Mouse (Mus musculus): ENCODE data around the gene Tubg1. TPM values are rescaled to one million over a fixed set of nuclear protein-coding genes. Genes with fewer than 3 reads are reported as not detected.
A peak's percentile ranks its signal among the peaks of the same experiment; 100 is the strongest.

The Tubg1 gene
- 49.7 and 54.4 TPM in 2 replicates for polyA plus RNA-seq (2015; fragmentation: Nextera tagmentation; extraction: Ambion mirVana)

DNA sequence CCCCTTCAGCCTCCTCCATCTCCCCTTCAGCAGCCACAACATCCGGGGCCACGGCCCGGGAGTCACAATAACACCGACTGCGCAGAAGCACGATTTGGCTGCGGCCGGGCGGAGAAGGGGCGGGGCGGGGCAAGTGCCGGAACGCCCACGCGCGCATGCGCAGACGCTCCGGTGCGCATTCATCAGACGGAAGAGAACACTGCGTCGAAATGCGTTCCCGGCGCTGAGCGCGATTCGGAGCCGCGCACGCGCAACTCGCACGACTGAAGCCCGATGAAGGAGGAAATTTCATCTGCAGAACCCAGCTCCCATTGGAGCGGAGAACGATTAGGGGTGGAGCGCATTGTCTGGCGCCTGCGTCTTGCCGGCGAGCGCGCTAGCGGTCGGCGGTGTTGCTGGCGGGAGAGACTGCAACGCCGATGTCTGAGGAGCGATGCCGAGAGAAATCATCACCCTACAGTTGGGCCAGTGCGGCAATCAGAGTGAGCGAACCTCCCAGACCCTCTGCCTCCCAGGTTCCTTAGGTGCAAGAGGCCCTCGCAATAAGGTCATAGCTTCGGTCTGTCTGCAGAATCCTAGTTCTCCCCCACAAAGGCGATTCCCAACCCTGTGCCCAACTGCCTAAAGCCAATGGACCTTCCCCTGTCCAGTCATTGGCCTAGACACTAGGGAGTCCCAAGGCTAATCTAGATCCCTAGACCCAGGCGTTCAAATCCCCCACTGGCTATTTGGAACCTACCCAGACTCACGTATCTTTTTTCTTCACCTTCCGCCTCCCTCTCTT is at the start of gene Tubg1, which contains the start of gene Retreg3:
Gene Tubg1, plus strand, starts transcription at position 178 of the 784 bp plus-strand sequence.
Gene Retreg3, minus strand, starts transcription at position 133 of the 784 bp plus-strand sequence.
- H3K36me3 ChIP-seq = peaks cover 40% of the 10 kb centered on the region
- peaks cover 53% of the 10 kb centered on the region for H3K4me1 ChIP-seq (replicated peaks)
- peak within 1 kb of the TSS; percentile 91 for H3K4me3 ChIP-seq (replicated peaks)
- DNase-seq (peak; percentile 98), ATAC-seq (ENCODE audit: low read depth) (peak; percentile 91)
- under 1% methylated on average over 61 of the region's 61 CpGs for WGBS (ENCODE audit: insufficient replicate concordance)
- H3K9ac ChIP-seq = peak within 1 kb of the TSS; percentile 93
- no peaks in the 10 kb centered on the region for H3K9me3 ChIP-seq (replicated peaks)
- H3K4me2 ChIP-seq = peak within 1 kb of the TSS; percentile 99
- H3K27me3 ChIP-seq = no peaks in the 10 kb centered on the region
- H3K27ac ChIP-seq = peak within 1 kb of the TSS; percentile 96

DNA sequence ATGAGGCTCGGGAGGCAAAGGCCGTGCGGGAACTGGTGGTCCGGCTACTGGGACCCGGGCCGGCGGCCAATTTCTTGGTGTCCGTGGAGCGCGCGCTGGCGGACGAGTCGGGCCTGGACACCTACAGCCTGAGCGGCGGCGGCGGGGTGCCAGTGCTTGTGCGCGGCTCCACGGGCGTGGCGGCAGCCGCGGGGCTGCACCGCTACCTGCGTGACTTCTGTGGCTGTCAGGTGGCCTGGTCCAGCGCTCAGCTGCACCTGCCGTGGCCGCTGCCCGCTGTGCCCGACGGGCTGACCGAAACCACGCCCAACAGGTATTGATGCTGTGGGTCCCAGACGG is 49.6 kb upstream of the Tubg1 start:
- peaks cover 38% of the 10 kb centered on the region for H3K4me1 ChIP-seq (replicated peaks)
- under 1% methylated on average over 36 of the region's 36 CpGs for WGBS (ENCODE audit: insufficient replicate concordance)
- H3K9me3 ChIP-seq (replicated peaks) = no peaks in the 10 kb centered on the region
- ATAC-seq (ENCODE audit: low read depth) = peak; percentile 69
- H3K9ac ChIP-seq = peak overlapping the region; percentile 79
- no peak overlapping the region for H3K27ac ChIP-seq
- H3K4me2 ChIP-seq = peak overlapping the region; percentile 97
- peak overlapping the region; percentile 78 for H3K4me3 ChIP-seq (replicated peaks)
- 0 out of 2 replicates have a peak, but pooled peaks cover 2% of the 10 kb centered on the region for H3K36me3 ChIP-seq
- DNase-seq = no peak
- peaks cover 35% of the 10 kb centered on the region for H3K27me3 ChIP-seq

DNA sequence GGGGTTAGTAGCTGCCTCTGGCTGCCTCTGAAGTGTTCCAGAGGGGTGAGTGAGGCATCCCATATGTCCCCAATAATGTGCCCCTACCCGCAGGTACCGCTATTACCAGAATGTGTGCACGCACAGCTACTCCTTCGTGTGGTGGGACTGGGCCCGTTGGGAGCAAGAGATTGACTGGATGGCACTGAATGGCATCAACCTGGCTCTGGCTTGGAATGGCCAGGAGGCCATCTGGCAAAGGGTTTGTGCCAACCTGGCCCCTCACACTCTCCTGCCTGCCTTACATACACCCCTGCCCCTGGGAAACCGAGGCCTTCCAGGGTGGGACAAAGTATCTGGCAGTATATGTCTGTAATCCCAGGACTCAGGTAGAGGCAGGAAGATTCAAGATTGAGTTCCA is 48.8 kb upstream of the Tubg1 start:
- Histone ChIP-seq H3K4me2 (peak overlapping the region; percentile 97), H3K4me1 (replicated peaks) (peaks cover 30% of the 10 kb centered on the region), H3K4me3 (replicated peaks) (peak overlapping the region; percentile 78; the same call in 1 of the 2 replicates), H3K27me3 (peaks cover 36% of the 10 kb centered on the region), H3K9me3 (replicated peaks) (no peaks in the 10 kb centered on the region), H3K27ac (no peak overlapping the region), H3K36me3 (no peaks in the 10 kb centered on the region), H3K9ac (peak overlapping the region; percentile 79; the same call in 1 of the 2 replicates)
- DNase-seq (no peak), ATAC-seq (ENCODE audit: low read depth) (no peak)
- 60% methylated on average over 6 of the region's 6 CpGs for WGBS (ENCODE audit: insufficient replicate concordance)

DNA sequence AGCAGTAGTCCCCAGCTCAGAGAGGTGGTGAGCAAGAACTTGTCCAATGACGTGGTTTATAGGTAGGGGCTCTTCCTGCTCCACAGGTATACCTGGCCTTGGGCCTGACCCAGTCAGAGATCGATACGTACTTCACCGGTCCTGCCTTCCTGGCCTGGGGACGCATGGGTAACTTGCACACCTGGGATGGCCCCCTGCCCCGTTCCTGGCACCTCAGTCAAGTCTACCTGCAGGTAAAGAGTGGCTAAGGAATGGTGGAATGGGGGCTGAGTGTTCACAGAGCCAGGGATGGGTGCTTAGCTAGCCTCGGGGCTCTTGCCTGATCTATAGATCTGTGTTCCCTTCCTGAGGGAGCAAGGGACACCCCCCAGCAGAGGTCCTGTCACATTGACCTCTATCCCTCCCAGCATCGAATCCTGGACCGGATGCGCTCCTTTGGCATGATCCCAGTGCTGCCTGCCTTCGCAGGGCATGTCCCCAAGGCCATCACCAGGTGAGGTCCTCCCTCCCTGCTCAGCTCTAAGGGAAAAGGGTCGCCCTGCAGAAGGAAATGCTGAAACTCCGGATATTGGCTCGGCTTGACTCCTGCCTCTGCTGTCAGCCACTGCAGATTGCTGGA is 47.8 kb upstream of the Tubg1 start:
- H3K27ac ChIP-seq = no peak overlapping the region
- no peak overlapping the region for H3K4me3 ChIP-seq (replicated peaks)
- H3K4me1 ChIP-seq (replicated peaks) = peaks cover 21% of the 10 kb centered on the region
- WGBS (ENCODE audit: insufficient replicate concordance) = 66% methylated on average over 14 of the region's 14 CpGs
- DNase-seq (no peak), ATAC-seq (ENCODE audit: low read depth) (no peak)
- no peaks in the 10 kb centered on the region for H3K36me3 ChIP-seq
- H3K9me3 ChIP-seq (replicated peaks) = no peaks in the 10 kb centered on the region
- H3K27me3 ChIP-seq = peaks cover 45% of the 10 kb centered on the region
- no peak overlapping the region for H3K9ac ChIP-seq
- no peak overlapping the region for H3K4me2 ChIP-seq

DNA sequence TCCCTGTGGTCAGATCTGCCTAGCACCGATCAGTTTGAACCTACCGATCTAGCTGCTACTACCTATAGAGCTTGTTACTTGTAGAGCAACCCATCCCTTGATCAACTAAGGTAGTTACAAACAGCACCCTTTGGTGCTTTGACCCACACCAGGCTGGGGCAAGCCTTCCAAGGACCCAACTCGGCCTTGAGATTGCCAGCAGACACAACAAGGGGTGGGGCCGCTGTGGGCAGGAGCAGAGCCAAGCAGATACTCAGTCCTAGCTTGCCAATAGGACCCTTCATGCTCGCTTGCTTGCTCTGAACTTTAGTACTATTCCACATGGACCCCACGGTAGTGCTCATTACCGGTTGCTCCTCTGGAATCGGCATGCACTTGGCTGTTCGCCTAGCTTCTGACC is 41.6 kb upstream of the Tubg1 start, which contains the start of gene Hsd17b1:
Gene Hsd17b1, plus strand, starts transcription at position 291 of the 400 bp plus-strand sequence.
- Histone ChIP-seq H3K9ac (no peak within 1 kb of the TSS), H3K4me1 (replicated peaks) (peaks cover 32% of the 10 kb centered on the region), H3K4me3 (replicated peaks) (no peak within 1 kb of the TSS), H3K4me2 (no peak within 1 kb of the TSS), H3K36me3 (no peaks in the 10 kb centered on the region), H3K27me3 (peaks cover 65% of the 10 kb centered on the region), H3K27ac (no peak within 1 kb of the TSS), H3K9me3 (replicated peaks) (no peaks in the 10 kb centered on the region)
- no peak for DNase-seq
- no peak for ATAC-seq (ENCODE audit: low read depth)
- WGBS (ENCODE audit: insufficient replicate concordance) = 72% methylated on average over 9 of the region's 9 CpGs

DNA sequence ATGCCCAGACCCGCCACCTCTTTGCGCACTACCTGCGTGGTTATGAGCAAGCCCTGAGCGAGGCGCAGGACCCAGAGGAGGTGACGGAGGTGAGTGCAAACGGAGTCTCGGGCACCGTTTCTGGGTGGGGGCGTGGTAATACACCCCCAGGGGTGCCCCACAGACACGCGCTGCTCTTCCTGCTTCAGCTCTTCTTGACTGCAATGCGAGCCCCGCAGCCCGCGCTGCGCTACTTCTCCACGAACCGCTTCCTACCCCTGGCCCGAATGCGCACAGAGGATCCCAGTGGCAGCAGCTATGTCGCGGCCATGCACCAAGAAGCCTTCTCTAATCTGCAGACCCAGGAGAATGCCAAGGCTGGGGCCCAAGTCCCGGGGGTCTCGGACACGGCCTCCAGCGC is 40.0 kb upstream of the Tubg1 start:
- H3K27me3 ChIP-seq = peaks cover 60% of the 10 kb centered on the region
- DNase-seq = no peak
- H3K36me3 ChIP-seq = peaks cover 5% of the 10 kb centered on the region; the same call in 1 of the 2 replicates
- H3K9me3 ChIP-seq (replicated peaks) = no peaks in the 10 kb centered on the region
- no peak overlapping the region for H3K27ac ChIP-seq
- no peak overlapping the region for H3K9ac ChIP-seq
- peak overlapping the region; percentile 43 for H3K4me2 ChIP-seq
- H3K4me3 ChIP-seq (replicated peaks) = peak overlapping the region; percentile 14
- H3K4me1 ChIP-seq (replicated peaks) = peaks cover 49% of the 10 kb centered on the region
- 4% methylated on average over 27 of the region's 27 CpGs for WGBS (ENCODE audit: insufficient replicate concordance)
- no peak for ATAC-seq (ENCODE audit: low read depth)

DNA sequence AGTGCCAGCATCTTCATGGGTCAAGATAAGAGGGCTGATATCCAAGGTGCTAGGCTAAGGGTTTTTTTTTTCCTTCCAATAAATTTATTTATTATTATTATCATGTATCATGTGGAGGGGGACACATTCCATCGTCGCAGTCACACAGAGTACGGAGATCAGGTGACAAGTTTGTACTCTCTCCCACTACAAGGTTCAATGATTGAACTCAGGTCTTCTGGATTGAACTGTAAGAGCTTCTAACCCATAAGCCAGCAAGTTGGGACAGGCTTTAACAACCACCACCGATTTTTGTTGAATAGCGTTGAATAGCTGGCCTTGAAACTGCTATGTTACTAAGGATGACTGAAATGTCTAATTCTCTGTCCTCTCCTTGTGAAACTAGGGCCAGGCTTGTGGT is 39.3 kb upstream of the Tubg1 start:
- Histone ChIP-seq H3K36me3 (peaks cover 11% of the 10 kb centered on the region; the same call in 1 of the 2 replicates), H3K27me3 (peaks cover 60% of the 10 kb centered on the region), H3K4me2 (no peak overlapping the region), H3K4me1 (replicated peaks) (peaks cover 53% of the 10 kb centered on the region), H3K27ac (no peak overlapping the region), H3K9me3 (replicated peaks) (no peaks in the 10 kb centered on the region), H3K4me3 (replicated peaks) (no peak overlapping the region; the same call in 1 of the 2 replicates), H3K9ac (no peak overlapping the region)
- ATAC-seq (ENCODE audit: low read depth) (no peak), DNase-seq (no peak)
- 69% methylated on average over 5 of the region's 5 CpGs for WGBS (ENCODE audit: insufficient replicate concordance)

DNA sequence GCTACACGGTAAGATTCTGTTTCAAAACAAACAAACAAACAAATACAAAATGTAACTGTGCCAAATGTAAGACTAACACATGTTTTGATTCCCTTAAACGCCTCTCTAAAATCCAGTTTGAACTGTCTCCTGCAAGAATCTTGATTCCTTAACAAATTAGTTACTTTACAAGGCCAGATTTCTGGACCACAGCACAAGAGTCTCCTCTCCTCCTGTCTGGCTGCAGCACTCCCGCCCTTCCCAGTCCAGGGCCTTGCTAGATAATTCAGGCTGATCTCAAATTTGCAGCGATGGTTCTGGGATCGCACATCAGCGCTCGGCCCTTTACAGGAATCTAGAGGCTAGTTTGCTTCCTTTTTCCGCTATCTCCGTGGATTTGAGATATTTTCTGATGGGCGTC is 38.1 kb upstream of the Tubg1 start:
- 7% methylated on average over 10 of the region's 10 CpGs for WGBS (ENCODE audit: insufficient replicate concordance)
- DNase-seq (no peak), ATAC-seq (ENCODE audit: low read depth) (no peak)
- peaks cover 17% of the 10 kb centered on the region for H3K36me3 ChIP-seq
- H3K27ac ChIP-seq = peak overlapping the region; percentile 94
- H3K4me2 ChIP-seq = peak overlapping the region; percentile 86
- H3K27me3 ChIP-seq = peaks cover 53% of the 10 kb centered on the region
- H3K9me3 ChIP-seq (replicated peaks) = no peaks in the 10 kb centered on the region
- peak overlapping the region; percentile 79 for H3K4me3 ChIP-seq (replicated peaks)
- peaks cover 66% of the 10 kb centered on the region for H3K4me1 ChIP-seq (replicated peaks)
- H3K9ac ChIP-seq = peak overlapping the region; percentile 90

DNA sequence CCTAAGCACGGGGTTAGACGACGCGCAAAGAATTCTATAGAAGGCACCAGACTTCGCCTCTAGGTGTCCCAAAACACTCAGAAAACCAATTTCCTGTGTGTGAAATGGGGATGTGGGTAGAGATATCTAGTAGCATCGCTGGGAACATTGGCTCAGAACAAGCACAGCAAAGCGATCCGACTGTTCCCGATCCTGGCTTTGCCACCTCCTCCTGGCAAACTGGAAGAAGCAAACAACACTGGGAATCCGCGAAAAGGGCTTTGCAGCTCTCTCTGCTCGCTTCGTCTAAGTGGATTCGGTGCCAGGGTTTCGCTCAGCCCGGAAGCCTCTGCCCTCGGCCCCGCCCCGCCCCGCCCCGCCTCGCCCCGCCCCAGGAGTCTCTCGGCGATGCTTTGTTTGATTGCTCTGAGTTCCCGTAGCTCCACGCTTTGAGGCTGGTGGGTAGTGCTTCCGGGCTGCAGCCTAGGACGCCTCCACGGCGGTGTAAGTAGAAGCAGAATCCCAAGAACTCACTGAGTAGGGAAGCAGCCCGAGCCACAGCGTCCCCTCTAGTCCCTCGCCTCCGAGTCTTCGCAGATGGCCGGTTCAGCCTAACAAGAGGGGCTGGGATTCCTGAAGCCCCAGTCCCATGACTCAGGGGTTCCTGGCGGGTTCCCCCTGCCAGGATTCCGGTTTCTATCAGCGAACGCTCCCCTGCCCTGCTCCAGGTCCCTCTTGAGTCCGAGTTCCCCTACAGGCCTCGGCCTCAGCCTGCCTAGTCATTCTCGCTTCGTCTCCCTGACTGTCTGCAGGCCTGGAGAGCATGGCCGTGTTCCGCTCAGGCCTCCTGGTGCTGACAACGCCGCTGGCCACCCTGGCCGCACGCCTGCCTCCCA is 37.3 kb upstream of the Tubg1 start, which contains the start of gene Coasy:
Gene Coasy, plus strand, starts transcription at position 358 of the 875 bp plus-strand sequence.
- Histone ChIP-seq H3K27ac (peak within 1 kb of the TSS; percentile 94), H3K27me3 (peaks cover 45% of the 10 kb centered on the region), H3K4me3 (replicated peaks) (peak within 1 kb of the TSS; percentile 79), H3K36me3 (peaks cover 17% of the 10 kb centered on the region), H3K9me3 (replicated peaks) (no peaks in the 10 kb centered on the region), H3K4me1 (replicated peaks) (peaks cover 70% of the 10 kb centered on the region), H3K4me2 (peak within 1 kb of the TSS; percentile 86), H3K9ac (peak within 1 kb of the TSS; percentile 90)
- peak; percentile 85 for ATAC-seq (ENCODE audit: low read depth)
- under 1% methylated on average over 51 of the region's 51 CpGs for WGBS (ENCODE audit: insufficient replicate concordance)
- DNase-seq = peak; percentile 73

DNA sequence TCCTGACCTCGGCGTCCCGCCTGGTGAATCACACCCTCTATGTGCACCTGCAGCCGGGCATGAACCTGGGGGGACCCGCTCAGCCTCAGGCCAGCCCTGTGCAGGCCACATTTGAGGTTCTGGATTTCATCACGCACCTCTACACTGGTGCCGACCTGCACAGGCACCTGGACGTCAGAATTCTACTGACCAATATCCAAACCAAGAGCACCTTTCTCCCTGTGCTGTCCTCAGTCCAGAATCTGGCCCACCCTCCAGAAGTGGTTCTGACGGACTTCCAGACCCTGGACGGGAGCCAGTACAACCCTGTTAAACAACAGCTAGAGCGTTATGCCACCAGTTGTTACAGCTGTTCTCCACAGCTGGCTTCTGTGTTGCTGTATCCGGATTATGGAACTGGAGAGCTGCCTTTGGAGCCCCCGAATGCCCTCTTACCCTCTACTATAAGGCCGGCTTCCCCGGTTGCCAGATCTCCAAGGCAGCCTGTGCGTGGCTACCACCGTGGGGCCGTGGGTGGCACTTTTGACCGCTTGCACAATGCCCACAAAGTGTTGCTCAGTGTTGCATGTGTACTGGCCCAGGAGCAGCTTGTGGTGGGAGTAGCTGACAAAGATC is 36.5 kb upstream of the Tubg1 start:
- H3K27ac ChIP-seq = peak overlapping the region; percentile 94
- DNase-seq (no peak), ATAC-seq (ENCODE audit: low read depth) (no peak)
- H3K36me3 ChIP-seq = peaks cover 17% of the 10 kb centered on the region
- H3K9ac ChIP-seq = peak overlapping the region; percentile 90
- no peaks in the 10 kb centered on the region for H3K9me3 ChIP-seq (replicated peaks)
- H3K4me1 ChIP-seq (replicated peaks) = peaks cover 77% of the 10 kb centered on the region
- peak overlapping the region; percentile 86 for H3K4me2 ChIP-seq
- peaks cover 37% of the 10 kb centered on the region for H3K27me3 ChIP-seq
- H3K4me3 ChIP-seq (replicated peaks) = peak overlapping the region; percentile 79
- 30% methylated on average over 19 of the region's 19 CpGs for WGBS (ENCODE audit: insufficient replicate concordance)

All from liver, embryonic 13.5 days (tissue).